Mouse (Mus musculus) left cerebral cortex, adult 9 months (tissue): ENCODE data around the gene Shroom3.
A peak's percentile ranks its signal among the peaks of the same experiment; 100 is the strongest.

Experiments
- DNase-seq, 2 experiments: peaks; one replicate each; pipeline ENCODE4 v3.0.0; 2022; ENCODE audit warnings: low spot score in 2 of 2

Shroom3 gene

GRCm38 (mm10) chr5:92698131-92698836 is 15.0 kb downstream of the Shroom3 start:
- DNase-seq = no peak

- no peak for DNase-seq
Observed at GRCm38 (mm10) chr5:92698837-92699529, 15.7 kb downstream of the Shroom3 start.

GRCm38 (mm10) chr5:92701750-92702149 is 18.5 kb downstream of the Shroom3 start:
- no peak for DNase-seq

- no peak for DNase-seq
Observed at GRCm38 (mm10) chr5:92703671-92704070, 20.4 kb downstream of the Shroom3 start.

GRCm38 (mm10) chr5:92707921-92708491 is 24.8 kb downstream of the Shroom3 start:
- DNase-seq = no peak

- DNase-seq = no peak
Observed at GRCm38 (mm10) chr5:92710779-92711178, 27.5 kb downstream of the Shroom3 start.

- DNase-seq = no peak
Observed at GRCm38 (mm10) chr5:92711666-92712290, 28.5 kb downstream of the Shroom3 start.

GRCm38 (mm10) chr5:92712621-92713395 is 29.6 kb downstream of the Shroom3 start:
- no peak for DNase-seq

GRCm38 (mm10) chr5:92714886-92715285 is 31.7 kb downstream of the Shroom3 start:
- no peak for DNase-seq

- DNase-seq = no peak
Observed at GRCm38 (mm10) chr5:92715319-92715718, 32.1 kb downstream of the Shroom3 start.

- DNase-seq = no peak
Observed at GRCm38 (mm10) chr5:92715890-92716289, 32.7 kb downstream of the Shroom3 start.

- no peak for DNase-seq
Observed at GRCm38 (mm10) chr5:92717666-92718360, 34.6 kb downstream of the Shroom3 start.

- DNase-seq = no peak
Observed at GRCm38 (mm10) chr5:92718856-92719255, 35.6 kb downstream of the Shroom3 start.

GRCm38 (mm10) chr5:92721610-92722009 is 38.4 kb downstream of the Shroom3 start:
- DNase-seq = no peak

GRCm38 (mm10) chr5:92725935-92726334 is 42.7 kb downstream of the Shroom3 start:
- DNase-seq = peak in 1 of 2 experiments; percentile 63

GRCm38 (mm10) chr5:92728252-92728828 is 45.1 kb downstream of the Shroom3 start:
- peak in 1 of 2 experiments; percentile 63 for DNase-seq

- DNase-seq = no peak
Observed at GRCm38 (mm10) chr5:92729221-92729620, 46.0 kb downstream of the Shroom3 start.

GRCm38 (mm10) chr5:92741802-92742201 is 58.6 kb downstream of the Shroom3 start:
- DNase-seq = no peak

- DNase-seq = no peak
Observed at GRCm38 (mm10) chr5:92742701-92743100, 59.5 kb downstream of the Shroom3 start.

- no peak for DNase-seq
Observed at GRCm38 (mm10) chr5:92745390-92746253, 62.4 kb downstream of the Shroom3 start.
